Mouse (Mus musculus) liver, embryonic 12.5 days (tissue): ENCODE measurements around the gene Ugt2b34. TPM values are rescaled to one million over a fixed set of nuclear protein-coding genes. Genes with fewer than 3 reads are reported as not detected.

Experiments
- ATAC-seq: fragments of 200-750 bp; cut with Nextera tagmentation; 2 replicates; pipeline ENCODE4 v1.8.0; 2017; ENCODE audit warnings: moderate number of reproducible peaks, mild to moderate bottlenecking, moderate library complexity
- H3K27ac ChIP-seq: fragments of 300-500 bp; sonication (generic); 2 replicates; pipeline ENCODE4 v1.5.1; 2016; ENCODE audit warnings: mild to moderate bottlenecking
- H3K27me3 ChIP-seq: fragments of 300-500 bp; sonication (generic); replicated peaks from 2 replicates; pipeline ENCODE4 v1.6.1; 2016; ENCODE audit warnings: mild to moderate bottlenecking, moderate library complexity
- H3K36me3 ChIP-seq: fragments of 300-500 bp; sonication (generic); 2 replicates; pipeline ENCODE4 v1.6.1; 2016; ENCODE audit warnings: mild to moderate bottlenecking, moderate library complexity
- H3K4me1 ChIP-seq: fragments of 300-500 bp; sonication (generic); 2 replicates; pipeline ENCODE4 v1.6.1; 2016
- H3K4me2 ChIP-seq: fragments of 300-500 bp; sonication (generic); 2 replicates; pipeline ENCODE4 v1.6.1; 2016; ENCODE audit warnings: mild to moderate bottlenecking, moderate library complexity
- H3K4me3 ChIP-seq: fragments of 300-500 bp; sonication (generic); 2 replicates; pipeline ENCODE4 v1.5.1; 2016; ENCODE audit warnings: mild to moderate bottlenecking, moderate library complexity
- H3K9ac ChIP-seq: fragments of 300-500 bp; sonication (generic); 2 replicates; pipeline ENCODE4 v1.6.1; 2016; ENCODE audit warnings: mild to moderate bottlenecking, moderate library complexity
- H3K9me3 ChIP-seq: fragments of 300-500 bp; sonication (generic); replicated peaks from 2 replicates; pipeline ENCODE4 v1.6.1; 2016; ENCODE audit warnings: mild to moderate bottlenecking, moderate library complexity
- WGBS: fragments of 180-500 bp; shearing (Covaris S2); methylation state at CpG from one replicate; pipeline ENCODE4 v1.1.7; 2016; ENCODE audit not compliant: insufficient replicate concordance; 5-methylcytosine and 5-hydroxymethylcytosine counted together
- polyA plus RNA-seq: library from polyadenylated mRNA; unstranded; fragments of >200 nt; fragmentation: Nextera tagmentation; extraction: Ambion mirVana; gene quantifications from 2 replicates; pipeline ENCODE4 v1.2.1, GENCODE M21; 2016

Gene Ugt2b34
- polyA plus RNA-seq, result 29.4 and 32.1 TPM in 2 replicates

- no peaks in the 10 kb centered on the region for H3K9me3 ChIP-seq
- H3K9ac ChIP-seq, result no peak within 1 kb of the TSS
- H3K4me2 ChIP-seq, result peak within 1 kb of the TSS; percentile 19; the same call in 1 of the 2 replicates
- no peaks in the 10 kb centered on the region for H3K27me3 ChIP-seq
- no peak within 1 kb of the TSS for H3K27ac ChIP-seq
- no peaks in the 10 kb centered on the region for H3K4me1 ChIP-seq
- H3K36me3 ChIP-seq, result no peaks in the 10 kb centered on the region
- 47% methylated on average over 1 of the region's 1 CpGs for WGBS
- H3K4me3 ChIP-seq, result peak within 1 kb of the TSS; percentile 31
- ATAC-seq, result peak; percentile 58
Observed at GRCm38 (mm10) chr5:86906758-86907157, at the start of gene Ugt2b34. Ugt2b34 (minus strand) TSS chr5:86906937.

GRCm38 (mm10) chr5:86942111-86942510 is 35.4 kb upstream of the Ugt2b34 start:
- no peak overlapping the region for H3K27ac ChIP-seq
- 59% methylated on average over 2 of the region's 2 CpGs for WGBS
- no peak for ATAC-seq

GRCm38 (mm10) chr5:86926426-86926825 is 19.7 kb upstream of the Ugt2b34 start, which contains the start of gene Ugt2b1:
Ugt2b1 (minus strand) TSS chr5:86926530.
- WGBS, result 43% methylated on average over 2 of the region's 2 CpGs
- ATAC-seq, result no peak
- Histone ChIP-seq H3K9ac (no peak within 1 kb of the TSS), H3K36me3 (no peaks in the 10 kb centered on the region), H3K4me3 (no peak within 1 kb of the TSS), H3K4me1 (no peaks in the 10 kb centered on the region), H3K27ac (no peak within 1 kb of the TSS), H3K27me3 (no peaks in the 10 kb centered on the region), H3K9me3 (no peaks in the 10 kb centered on the region), H3K4me2 (no peak within 1 kb of the TSS)

More at GRCm38 (mm10) chr5:86942111-86942510, 35.4 kb upstream of the Ugt2b34 start:
- H3K9ac ChIP-seq, result no peak overlapping the region
- no peak overlapping the region for H3K4me2 ChIP-seq
- H3K27me3 ChIP-seq, result no peaks in the 10 kb centered on the region
- no peaks in the 10 kb centered on the region for H3K4me1 ChIP-seq
- H3K4me3 ChIP-seq, result no peak overlapping the region
- H3K9me3 ChIP-seq, result no peaks in the 10 kb centered on the region
- H3K36me3 ChIP-seq, result no peaks in the 10 kb centered on the region

- 49% methylated on average over 3 of the region's 3 CpGs for WGBS
Observed at GRCm38 (mm10) chr5:86920661-86921233, 14.0 kb upstream of the Ugt2b34 start.

GRCm38 (mm10) chr5:86911357-86912099 is 4.8 kb upstream of the Ugt2b34 start:
- no peak for ATAC-seq
- no peaks in the 10 kb centered on the region for H3K9me3 ChIP-seq
- no peak overlapping the region for H3K9ac ChIP-seq
- no peak overlapping the region for H3K4me3 ChIP-seq
- no peak overlapping the region for H3K27ac ChIP-seq
- no peaks in the 10 kb centered on the region for H3K27me3 ChIP-seq
- no peak overlapping the region for H3K4me2 ChIP-seq
- H3K36me3 ChIP-seq, result no peaks in the 10 kb centered on the region
- WGBS, result 70% methylated on average over 3 of the region's 3 CpGs
- H3K4me1 ChIP-seq, result no peaks in the 10 kb centered on the region

More at GRCm38 (mm10) chr5:86920661-86921233, 14.0 kb upstream of the Ugt2b34 start:
- ATAC-seq, result no peak
- Histone ChIP-seq H3K27me3 (no peaks in the 10 kb centered on the region), H3K4me2 (no peak overlapping the region), H3K9me3 (no peaks in the 10 kb centered on the region), H3K36me3 (no peaks in the 10 kb centered on the region), H3K4me1 (no peaks in the 10 kb centered on the region), H3K4me3 (no peak overlapping the region), H3K9ac (no peak overlapping the region), H3K27ac (no peak overlapping the region)

- Histone ChIP-seq H3K4me3 (no peak overlapping the region), H3K9me3 (no peaks in the 10 kb centered on the region), H3K36me3 (no peaks in the 10 kb centered on the region), H3K27ac (no peak overlapping the region), H3K9ac (no peak overlapping the region), H3K27me3 (no peaks in the 10 kb centered on the region), H3K4me1 (no peaks in the 10 kb centered on the region), H3K4me2 (no peak overlapping the region)
- no peak for ATAC-seq
- WGBS, result 29% methylated on average over 1 of the region's 1 CpGs
Observed at GRCm38 (mm10) chr5:86910770-86911169, 4.0 kb upstream of the Ugt2b34 start.

- Histone ChIP-seq H3K4me2 (no peak overlapping the region), H3K27ac (no peak overlapping the region), H3K9me3 (no peaks in the 10 kb centered on the region), H3K4me3 (no peak overlapping the region), H3K27me3 (no peaks in the 10 kb centered on the region), H3K4me1 (no peaks in the 10 kb centered on the region), H3K36me3 (peaks cover 4% of the 10 kb centered on the region), H3K9ac (no peak overlapping the region)
- WGBS, result 65% methylated on average over 1 of the region's 1 CpGs
- no peak for ATAC-seq
Observed at GRCm38 (mm10) chr5:86889933-86890332, 16.8 kb downstream of the Ugt2b34 start.

- Histone ChIP-seq H3K4me2 (no peak overlapping the region), H3K36me3 (no peaks in the 10 kb centered on the region), H3K27ac (no peak overlapping the region), H3K4me1 (no peaks in the 10 kb centered on the region), H3K4me3 (no peak overlapping the region), H3K9ac (no peak overlapping the region), H3K9me3 (no peaks in the 10 kb centered on the region), H3K27me3 (no peaks in the 10 kb centered on the region)
- ATAC-seq, result no peak
- WGBS, result 54% methylated on average over 1 of the region's 1 CpGs
Observed at GRCm38 (mm10) chr5:86888420-86888819, 18.3 kb downstream of the Ugt2b34 start.

GRCm38 (mm10) chr5:86887081-86887480 is 19.7 kb downstream of the Ugt2b34 start:
- no peak for ATAC-seq
- H3K9ac ChIP-seq, result no peak overlapping the region
- H3K4me3 ChIP-seq, result no peak overlapping the region
- WGBS, result 64% methylated on average over 1 of the region's 1 CpGs
- H3K9me3 ChIP-seq, result peaks cover 7% of the 10 kb centered on the region; the same call in 1 of the 2 replicates
- no peaks in the 10 kb centered on the region for H3K36me3 ChIP-seq
- H3K4me1 ChIP-seq, result no peaks in the 10 kb centered on the region
- no peak overlapping the region for H3K4me2 ChIP-seq
- no peaks in the 10 kb centered on the region for H3K27me3 ChIP-seq
- H3K27ac ChIP-seq, result no peak overlapping the region

- ATAC-seq, result no peak
- no peak overlapping the region for H3K9ac ChIP-seq
- no peak overlapping the region for H3K27ac ChIP-seq
- H3K4me1 ChIP-seq, result no peaks in the 10 kb centered on the region
- H3K27me3 ChIP-seq, result no peaks in the 10 kb centered on the region
- no peak overlapping the region for H3K4me3 ChIP-seq
- no peaks in the 10 kb centered on the region for H3K36me3 ChIP-seq
- H3K4me2 ChIP-seq, result no peak overlapping the region
- peaks cover 11% of the 10 kb centered on the region; the same call in 1 of the 2 replicates for H3K9me3 ChIP-seq
- 28% methylated on average over 3 of the region's 3 CpGs for WGBS
Observed at GRCm38 (mm10) chr5:86886620-86887019, 20.1 kb downstream of the Ugt2b34 start.

GRCm38 (mm10) chr5:86871877-86872276 is 34.9 kb downstream of the Ugt2b34 start:
- Histone ChIP-seq H3K36me3 (no peaks in the 10 kb centered on the region), H3K27ac (no peak overlapping the region), H3K9me3 (no peaks in the 10 kb centered on the region), H3K4me2 (no peak overlapping the region), H3K4me3 (no peak overlapping the region), H3K27me3 (no peaks in the 10 kb centered on the region), H3K4me1 (no peaks in the 10 kb centered on the region), H3K9ac (no peak overlapping the region)
- WGBS, result 20% methylated on average over 1 of the region's 1 CpGs
- ATAC-seq, result no peak

GRCm38 (mm10) chr5:86858336-86858735 is 48.4 kb downstream of the Ugt2b34 start:
- Histone ChIP-seq H3K9me3 (no peaks in the 10 kb centered on the region), H3K27ac (no peak overlapping the region), H3K27me3 (no peaks in the 10 kb centered on the region), H3K9ac (no peak overlapping the region), H3K4me3 (no peak overlapping the region), H3K4me2 (no peak overlapping the region), H3K36me3 (no peaks in the 10 kb centered on the region), H3K4me1 (no peaks in the 10 kb centered on the region)
- WGBS, result 40% methylated on average over 3 of the region's 3 CpGs
- ATAC-seq, result no peak
